Mouse (Mus musculus) ES-Bruce4 (cell line): ENCODE results near the gene Fhl5.

Source experiments
- CTCF ChIP-seq: IDR thresholded peaks from one replicate; pipeline ENCODE4 v1.8.1; 2011; ENCODE audit warnings: low read depth, low read length
- EP300 ChIP-seq: IDR thresholded peaks from 2 replicates; pipeline ENCODE4 v1.6.1; 2011; ENCODE audit warnings: low read depth, low read length; ENCODE audit not compliant: insufficient read depth
- POLR2A ChIP-seq: IDR thresholded peaks from one replicate; pipeline ENCODE4 v1.8.1; 2011; ENCODE audit warnings: low read length; ENCODE audit not compliant: insufficient read depth

- no peak for TF ChIP-seq POLR2A
- no peak for TF ChIP-seq EP300
- TF ChIP-seq CTCF, result no peak
These were observed 24.5 kb upstream of the Fhl5 start for GRCm38 (mm10) chr4:25267144-25267543.
